Mouse (Mus musculus): Measurements from ENCODE around the gene Lmo7. TPM values are rescaled to one million over a fixed set of nuclear protein-coding genes. Genes with fewer than 3 reads are reported as not detected.

Gene Lmo7
- total RNA-seq, 1 experiment, result 19.4 TPM

- in situ Hi-C loops (cut with MboI; ENCODE audit: low sequenced_read_pairs in 2 of 2, unreplicated experiment in 2 of 2), result loop anchor here in 1 of 2 experiments (25.0 kb wide), 1 partner anchor 738 kb away; no protein-coding TSS in a partner anchor
- no peak overlapping the region for H3K27ac ChIP-seq (ENCODE audit: insufficient read depth, low read depth, low read length, poor library complexity, severe bottlenecking)
- H3K4me1 ChIP-seq (ENCODE audit: control insufficient read depth in 2 of 2, insufficient read depth in 2 of 2, low read length in 2 of 2, poor library complexity in 1 of 2), result peaks cover 10 to 17% of the 10 kb centered on the region in 2 experiments
- no peaks in the 10 kb centered on the region for H3K9me3 ChIP-seq (ENCODE audit: control insufficient read depth, insufficient read depth, low read depth, low read length)
- H3K4me3 ChIP-seq (ENCODE audit: insufficient read depth in 1 of 2, low read depth in 1 of 2, low read length in 2 of 2, poor library complexity in 1 of 2, severe bottlenecking in 1 of 2), result no peak overlapping the region
- no peaks in the 10 kb centered on the region for H3K36me3 ChIP-seq (ENCODE audit: control insufficient read depth, insufficient read depth, low read length, poor library complexity, severe bottlenecking)
- DNase-seq (ENCODE audit: low read depth, low spot score), result no peak
- H3K9ac ChIP-seq (ENCODE audit: insufficient read depth, low read depth, low read length, poor library complexity, severe bottlenecking), result no peak overlapping the region
- TF ChIP-seq ZC3H11A (IDR thresholded peaks at IDR 0.05; ENCODE audit: borderline replicate concordance, low read depth, low read length), result 0 out of 2 replicates have a peak, but pooled peaks have one; percentile 7
- no peak for TF ChIP-seq HCFC1 (IDR thresholded peaks at IDR 0.05; ENCODE audit: borderline replicate concordance, insufficient read depth, low read length)
Observed at GRCm38 (mm10) chr14:101774631-101775030, 44.9 kb downstream of the Lmo7 start.

- DNase-seq (ENCODE audit: low read depth, low spot score), result no peak
- TF ChIP-seq MAFK (IDR thresholded peaks at IDR 0.05; ENCODE audit: insufficient read depth, low read depth, low read length) (no peak), ZNF384 (IDR thresholded peaks at IDR 0.05; ENCODE audit: low read depth, low read length) (no peak), ZC3H11A (IDR thresholded peaks at IDR 0.05; ENCODE audit: borderline replicate concordance, low read depth, low read length) (no peak), HCFC1 (IDR thresholded peaks at IDR 0.05; ENCODE audit: borderline replicate concordance, insufficient read depth, low read length) (no peak), CHD2 (IDR thresholded peaks at IDR 0.05; ENCODE audit: low read depth, low read length) (no peak)
- Histone ChIP-seq H3K4me3 (ENCODE audit: insufficient read depth in 1 of 2, low read depth in 1 of 2, low read length in 2 of 2, poor library complexity in 1 of 2, severe bottlenecking in 1 of 2) (peak overlapping the region in 1 of 2 experiments; percentile 19; a peak in 1 of 4 replicates), H3K36me3 (ENCODE audit: control insufficient read depth, insufficient read depth, low read length, poor library complexity, severe bottlenecking) (no peaks in the 10 kb centered on the region), H3K9me3 (ENCODE audit: control insufficient read depth, insufficient read depth, low read depth, low read length) (no peaks in the 10 kb centered on the region), H3K9ac (ENCODE audit: insufficient read depth, low read depth, low read length, poor library complexity, severe bottlenecking) (peak overlapping the region; percentile 0; the same call in 1 of the 2 replicates), H3K4me1 (ENCODE audit: control insufficient read depth in 2 of 2, insufficient read depth in 2 of 2, low read length in 2 of 2, poor library complexity in 1 of 2) (peaks cover 10 to 21% of the 10 kb centered on the region in 2 experiments), H3K27ac (ENCODE audit: insufficient read depth, low read depth, low read length, poor library complexity, severe bottlenecking) (peak overlapping the region; percentile 94; the same call in 1 of the 2 replicates)
- in situ Hi-C loops (cut with MboI; ENCODE audit: low sequenced_read_pairs in 2 of 2, unreplicated experiment in 2 of 2), result loop anchor here in 1 of 2 experiments (25.0 kb wide), 1 partner anchor 736 kb away; no protein-coding TSS in a partner anchor
Observed at GRCm38 (mm10) chr14:101776296-101777128, 46.8 kb downstream of the Lmo7 start.

DNA sequence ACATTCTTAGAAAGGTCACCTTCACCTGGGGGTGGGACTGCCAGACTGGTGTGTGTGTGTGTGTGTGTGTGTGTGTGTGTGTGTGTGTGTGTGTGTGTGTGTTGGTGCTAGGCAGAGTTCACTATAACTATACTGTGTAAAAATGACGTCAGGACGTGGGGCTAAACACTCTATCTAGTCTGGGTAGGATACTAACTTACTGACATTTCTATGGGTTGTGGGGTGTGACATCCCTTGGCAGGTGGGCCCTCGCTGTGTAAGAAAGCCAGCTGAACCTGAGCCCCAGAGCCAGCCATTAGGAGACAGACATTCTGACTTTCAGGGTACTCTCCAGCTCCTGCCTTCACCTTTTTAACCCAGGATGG, 47.4 kb downstream of the Lmo7 start:
- H3K4me3 ChIP-seq (ENCODE audit: insufficient read depth in 1 of 2, low read depth in 1 of 2, low read length in 2 of 2, poor library complexity in 1 of 2, severe bottlenecking in 1 of 2), result peak overlapping the region in 1 of 2 experiments; percentile 19; a peak in 2 of 4 replicates
- no peaks in the 10 kb centered on the region for H3K36me3 ChIP-seq (ENCODE audit: control insufficient read depth, insufficient read depth, low read length, poor library complexity, severe bottlenecking)
- TF ChIP-seq CHD2 (IDR thresholded peaks at IDR 0.05; ENCODE audit: low read depth, low read length) (no peak), ZNF384 (IDR thresholded peaks at IDR 0.05; ENCODE audit: low read depth, low read length) (no peak), ZC3H11A (IDR thresholded peaks at IDR 0.05; ENCODE audit: borderline replicate concordance, low read depth, low read length) (no peak), HCFC1 (IDR thresholded peaks at IDR 0.05; ENCODE audit: borderline replicate concordance, insufficient read depth, low read length) (no peak), MAFK (IDR thresholded peaks at IDR 0.05; ENCODE audit: insufficient read depth, low read depth, low read length) (no peak)
- H3K9me3 ChIP-seq (ENCODE audit: control insufficient read depth, insufficient read depth, low read depth, low read length), result no peaks in the 10 kb centered on the region
- no peak for DNase-seq (ENCODE audit: low read depth, low spot score)
- H3K27ac ChIP-seq (ENCODE audit: insufficient read depth, low read depth, low read length, poor library complexity, severe bottlenecking), result peak overlapping the region; percentile 94; the same call in 1 of the 2 replicates
- peaks cover 13 to 22% of the 10 kb centered on the region in 2 experiments for H3K4me1 ChIP-seq (ENCODE audit: control insufficient read depth in 2 of 2, insufficient read depth in 2 of 2, low read length in 2 of 2, poor library complexity in 1 of 2)
- H3K9ac ChIP-seq (ENCODE audit: insufficient read depth, low read depth, low read length, poor library complexity, severe bottlenecking), result peak overlapping the region; percentile 0; the same call in 1 of the 2 replicates
- in situ Hi-C loops (cut with MboI; ENCODE audit: low sequenced_read_pairs in 2 of 2, unreplicated experiment in 2 of 2), result loop anchor here in 1 of 2 experiments (25.0 kb wide), 1 partner anchor 735 kb away; no protein-coding TSS in a partner anchor

DNA sequence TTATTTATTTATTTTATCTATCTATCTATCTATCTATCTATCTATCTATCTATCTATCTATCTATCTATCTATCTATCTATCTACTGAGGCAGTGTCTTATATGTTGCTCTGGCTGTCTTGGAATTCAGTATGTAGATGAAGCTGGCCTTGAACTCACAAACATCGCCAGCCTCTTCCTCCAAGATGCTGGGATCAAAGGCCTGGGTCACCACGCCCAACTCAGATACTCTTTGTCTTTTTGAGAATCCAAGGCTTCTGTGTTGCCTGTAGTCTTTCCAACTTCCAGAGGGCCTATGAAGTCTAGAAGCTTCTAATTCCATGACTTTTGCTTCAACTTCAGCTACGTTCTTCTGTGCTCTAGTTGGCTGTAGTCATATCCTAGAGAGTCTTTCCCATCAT, 48.7 kb downstream of the Lmo7 start:
- no peak overlapping the region for H3K27ac ChIP-seq (ENCODE audit: insufficient read depth, low read depth, low read length, poor library complexity, severe bottlenecking)
- no peak overlapping the region for H3K4me3 ChIP-seq (ENCODE audit: insufficient read depth in 1 of 2, low read depth in 1 of 2, low read length in 2 of 2, poor library complexity in 1 of 2, severe bottlenecking in 1 of 2)
- no peak overlapping the region for H3K9ac ChIP-seq (ENCODE audit: insufficient read depth, low read depth, low read length, poor library complexity, severe bottlenecking)
- H3K36me3 ChIP-seq (ENCODE audit: control insufficient read depth, insufficient read depth, low read length, poor library complexity, severe bottlenecking), result no peaks in the 10 kb centered on the region
- in situ Hi-C loops (cut with MboI; ENCODE audit: low sequenced_read_pairs in 2 of 2, unreplicated experiment in 2 of 2), result loop anchor here in 1 of 2 experiments (25.0 kb wide), 1 partner anchor 734 kb away; no protein-coding TSS in a partner anchor
- TF ChIP-seq ZNF384 (IDR thresholded peaks at IDR 0.05; ENCODE audit: low read depth, low read length), result no peak
- TF ChIP-seq MAFK (IDR thresholded peaks at IDR 0.05; ENCODE audit: insufficient read depth, low read depth, low read length), result no peak
- TF ChIP-seq CHD2 (IDR thresholded peaks at IDR 0.05; ENCODE audit: low read depth, low read length), result no peak
- TF ChIP-seq ZC3H11A (IDR thresholded peaks at IDR 0.05; ENCODE audit: borderline replicate concordance, low read depth, low read length), result no peak
- no peak for TF ChIP-seq HCFC1 (IDR thresholded peaks at IDR 0.05; ENCODE audit: borderline replicate concordance, insufficient read depth, low read length)
- peaks cover 13 to 26% of the 10 kb centered on the region in 2 experiments for H3K4me1 ChIP-seq (ENCODE audit: control insufficient read depth in 2 of 2, insufficient read depth in 2 of 2, low read length in 2 of 2, poor library complexity in 1 of 2)
- no peaks in the 10 kb centered on the region for H3K9me3 ChIP-seq (ENCODE audit: control insufficient read depth, insufficient read depth, low read depth, low read length)
- DNase-seq (ENCODE audit: low read depth, low spot score), result no peak
